Mouse (Mus musculus): ENCODE results near the gene Slc9a7. TPM values are rescaled to one million over a fixed set of nuclear protein-coding genes. Genes with fewer than 3 reads are reported as not detected.

Gene Slc9a7
- polyA plus RNA-seq, 1 experiment from 2014 or later = 0.21 TPM

Other genes with a start within 250 kb of the Slc9a7 start
- gene Chst7, start 232.2 kb downstream of the Slc9a7 start, polyA plus RNA-seq (2015; fragmentation: Nextera tagmentation; extraction: Ambion mirVana) = 1.0 and 1.1 TPM in 2 replicates
- gene Rp2, start 72.7 kb upstream of the Slc9a7 start, polyA plus RNA-seq (2015; fragmentation: Nextera tagmentation; extraction: Ambion mirVana) = 10.2 and 13.1 TPM in 2 replicates
- 6.0 and 8.4 TPM in 2 replicates for gene Jade3, start 133.9 kb upstream of the Slc9a7 start, polyA plus RNA-seq (2015; fragmentation: Nextera tagmentation; extraction: Ambion mirVana)

All from liver, embryonic 13.5 days (tissue).